Mouse (Mus musculus) forebrain, embryonic 15.5 days (tissue): ENCODE measurements around the gene Gm826. TPM values are rescaled to one million over a fixed set of nuclear protein-coding genes. Genes with fewer than 3 reads are reported as not detected.

ENCODE experiments used
- ATAC-seq: fragments of 200-750 bp; cut with Nextera tagmentation; replicated peaks from 2 replicates; pipeline ENCODE4 v1.8.0; 2017; ENCODE audit warnings: mild to moderate bottlenecking, moderate TSS enrichment, moderate library complexity
- H3K27ac ChIP-seq: fragments of 300-500 bp; sonication (generic); replicated peaks from 2 replicates; pipeline ENCODE4 v1.5.1; 2015; ENCODE audit warnings: mild to moderate bottlenecking, inconsistent platforms
- H3K27me3 ChIP-seq: fragments of 300-500 bp; sonication (generic); 2 replicates; pipeline ENCODE4 v1.6.1; 2015; ENCODE audit warnings: inconsistent platforms
- H3K36me3 ChIP-seq: fragments of 300-500 bp; sonication (generic); 2 replicates; pipeline ENCODE4 v1.6.1; 2015; ENCODE audit warnings: mild to moderate bottlenecking, inconsistent platforms
- H3K4me1 ChIP-seq: fragments of 300-500 bp; sonication (generic); 2 replicates; pipeline ENCODE4 v1.6.1; 2015; ENCODE audit warnings: inconsistent platforms
- H3K4me2 ChIP-seq: fragments of 300-500 bp; sonication (generic); replicated peaks from 2 replicates; pipeline ENCODE4 v1.6.1; 2015; ENCODE audit warnings: mild to moderate bottlenecking, inconsistent platforms
- H3K4me3 ChIP-seq: fragments of 300-500 bp; sonication (generic); 2 replicates; pipeline ENCODE4 v1.5.1; 2015; ENCODE audit warnings: mild to moderate bottlenecking, inconsistent platforms
- H3K9ac ChIP-seq: fragments of 300-500 bp; sonication (generic); replicated peaks from 2 replicates; pipeline ENCODE4 v1.6.1; 2015; ENCODE audit warnings: mild to moderate bottlenecking, inconsistent platforms
- H3K9me3 ChIP-seq: fragments of 300-500 bp; sonication (generic); 2 replicates; pipeline ENCODE4 v1.6.1; 2016; ENCODE audit warnings: inconsistent platforms
- WGBS: fragments of 180-500 bp; shearing (Covaris S2); methylation state at CpG from one replicate; pipeline ENCODE4 v1.1.7; 2015; ENCODE audit warnings: mixed read lengths; 5-methylcytosine and 5-hydroxymethylcytosine counted together
- polyA plus RNA-seq: library from polyadenylated mRNA; unstranded; fragments of >200 nt; fragmentation: Nextera tagmentation; extraction: Ambion mirVana; gene quantifications from 2 replicates; pipeline ENCODE4 v1.2.1, GENCODE M21; 2015

The Gm826 gene
- polyA plus RNA-seq, 1 experiment from 2014 or later: 0.24 TPM

DNA sequence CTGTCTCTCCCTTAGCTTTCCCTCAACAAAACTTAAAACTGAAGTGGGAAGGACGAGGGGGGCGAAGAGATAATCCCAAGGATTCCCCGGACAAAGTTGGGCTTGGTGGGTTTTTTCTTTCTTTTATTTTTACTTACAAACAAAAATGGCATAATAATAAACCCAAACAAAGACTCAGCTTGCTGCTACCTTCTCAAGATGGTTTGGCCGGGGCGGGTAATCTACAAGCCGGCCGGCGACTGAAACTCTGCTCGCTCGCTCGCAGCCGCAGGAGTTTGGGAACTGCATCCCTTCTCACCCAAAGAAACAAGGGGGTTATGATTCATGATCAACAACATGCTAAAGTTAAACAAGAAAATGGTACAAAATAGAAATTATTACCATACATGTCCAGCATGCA is 30.7 kb upstream of the Gm826 start:
- 2% methylated on average over 12 of the region's 12 CpGs for WGBS
- no peak for ATAC-seq
- H3K27ac ChIP-seq: no peak overlapping the region
- peak overlapping the region; percentile 84; the same call in 1 of the 2 replicates for H3K9ac ChIP-seq
- peaks cover 45% of the 10 kb centered on the region for H3K4me1 ChIP-seq
- H3K36me3 ChIP-seq: no peaks in the 10 kb centered on the region
- H3K4me2 ChIP-seq: peak overlapping the region; percentile 92
- peaks cover 66% of the 10 kb centered on the region for H3K27me3 ChIP-seq
- peak overlapping the region; percentile 71 for H3K4me3 ChIP-seq
- H3K9me3 ChIP-seq: no peaks in the 10 kb centered on the region

DNA sequence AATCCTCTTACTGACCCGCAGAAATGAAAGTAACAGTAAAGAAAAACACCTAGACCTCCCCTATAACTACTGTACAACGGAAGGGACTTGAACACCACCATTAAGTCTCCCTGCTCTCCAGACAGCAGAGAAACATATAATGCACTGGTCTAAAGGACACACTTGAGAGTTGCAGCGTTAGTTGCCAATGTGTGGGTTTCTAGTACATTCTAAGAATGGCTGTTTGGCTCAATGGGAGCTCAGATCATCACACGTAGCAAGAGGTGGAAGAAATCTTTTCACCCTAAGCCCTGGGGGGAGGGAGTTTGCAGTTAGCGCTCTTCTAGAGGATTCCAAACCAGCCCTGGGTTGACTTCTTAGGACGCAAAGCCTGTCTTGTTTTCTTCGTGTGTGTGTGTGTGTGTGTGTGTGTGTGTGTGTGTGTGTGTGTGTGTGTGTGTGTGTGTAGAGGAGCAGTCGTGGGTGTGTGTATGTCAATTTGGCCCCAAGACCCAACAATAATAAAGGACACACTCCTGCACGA is 30.2 kb upstream of the Gm826 start:
- 4% methylated on average over 9 of the region's 9 CpGs for WGBS
- 0 out of 2 replicates have a peak overlapping the region, but pooled peaks have one; percentile 84 for H3K9ac ChIP-seq
- peak overlapping the region; percentile 92 for H3K4me2 ChIP-seq
- peaks cover 61% of the 10 kb centered on the region for H3K27me3 ChIP-seq
- peak overlapping the region; percentile 71 for H3K4me3 ChIP-seq
- no peaks in the 10 kb centered on the region for H3K36me3 ChIP-seq
- no peaks in the 10 kb centered on the region for H3K9me3 ChIP-seq
- H3K4me1 ChIP-seq: peaks cover 42% of the 10 kb centered on the region
- ATAC-seq: no peak
- no peak overlapping the region for H3K27ac ChIP-seq

DNA sequence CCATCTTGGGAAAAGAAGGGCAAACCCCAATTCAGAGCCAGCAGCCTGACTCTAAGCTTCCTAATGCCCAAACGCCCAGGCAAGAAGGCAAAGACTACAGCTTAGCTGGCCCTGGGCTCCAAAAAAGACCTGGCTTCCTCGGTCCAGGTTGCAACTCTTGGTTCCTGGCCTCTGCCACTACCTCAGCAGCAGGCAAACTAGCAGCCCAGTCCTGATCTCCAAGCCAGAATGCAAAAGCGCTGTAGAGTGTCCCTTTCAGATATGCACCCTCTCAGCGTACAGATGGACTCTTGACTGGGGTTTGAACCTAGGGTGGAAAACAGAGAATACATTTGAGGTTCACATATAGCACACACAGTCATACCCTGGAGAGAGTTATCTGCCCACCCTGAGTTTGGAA is 29.2 kb upstream of the Gm826 start:
- H3K4me2 ChIP-seq: peak overlapping the region; percentile 11; the same call in 1 of the 2 replicates
- no peak overlapping the region for H3K27ac ChIP-seq
- no peak overlapping the region for H3K9ac ChIP-seq
- H3K27me3 ChIP-seq: peaks cover 60% of the 10 kb centered on the region
- ATAC-seq: no peak
- peaks cover 32% of the 10 kb centered on the region for H3K4me1 ChIP-seq
- peak overlapping the region; percentile 71 for H3K4me3 ChIP-seq
- WGBS: 30% methylated on average over 4 of the region's 4 CpGs
- no peaks in the 10 kb centered on the region for H3K9me3 ChIP-seq
- no peaks in the 10 kb centered on the region for H3K36me3 ChIP-seq

DNA sequence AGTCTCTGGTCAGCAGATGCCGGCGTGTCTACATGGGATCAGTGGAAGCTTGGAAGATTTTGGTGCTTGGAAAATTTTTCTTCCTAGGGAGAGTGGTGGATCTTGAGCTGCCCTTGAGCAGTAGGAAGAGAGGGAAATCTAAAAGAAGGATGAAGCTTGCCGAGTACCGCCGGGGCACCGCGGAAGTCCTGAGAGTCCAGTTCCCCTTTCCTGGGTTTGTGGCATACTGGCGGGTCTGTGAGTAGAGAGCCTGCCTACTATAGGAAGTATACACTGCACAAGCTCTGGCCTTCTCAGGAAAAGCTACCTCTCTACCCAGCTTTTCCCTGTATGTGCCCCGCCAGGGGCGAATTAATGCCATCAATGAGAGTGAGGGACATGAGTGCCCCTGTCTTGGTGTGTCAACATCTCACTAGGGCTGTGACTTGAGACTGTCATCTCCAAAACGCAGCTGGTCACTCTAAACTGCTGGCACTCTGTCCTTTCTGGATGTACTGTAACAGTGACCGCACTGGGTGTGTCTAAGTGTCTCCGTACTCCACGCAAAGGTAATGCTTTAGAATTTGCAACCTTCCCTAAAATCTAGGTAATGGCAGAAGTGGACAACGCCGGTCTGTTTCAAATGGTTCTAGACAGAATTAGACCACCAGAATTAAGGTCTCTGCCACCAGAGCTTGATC is 27.6 kb upstream of the Gm826 start:
- Histone ChIP-seq H3K4me3 (no peak overlapping the region), H3K4me1 (peaks cover 30% of the 10 kb centered on the region), H3K9me3 (no peaks in the 10 kb centered on the region), H3K9ac (no peak overlapping the region), H3K36me3 (no peaks in the 10 kb centered on the region), H3K27ac (no peak overlapping the region), H3K4me2 (no peak overlapping the region), H3K27me3 (peaks cover 60% of the 10 kb centered on the region)
- 7% methylated on average over 16 of the region's 16 CpGs for WGBS
- no peak for ATAC-seq

DNA sequence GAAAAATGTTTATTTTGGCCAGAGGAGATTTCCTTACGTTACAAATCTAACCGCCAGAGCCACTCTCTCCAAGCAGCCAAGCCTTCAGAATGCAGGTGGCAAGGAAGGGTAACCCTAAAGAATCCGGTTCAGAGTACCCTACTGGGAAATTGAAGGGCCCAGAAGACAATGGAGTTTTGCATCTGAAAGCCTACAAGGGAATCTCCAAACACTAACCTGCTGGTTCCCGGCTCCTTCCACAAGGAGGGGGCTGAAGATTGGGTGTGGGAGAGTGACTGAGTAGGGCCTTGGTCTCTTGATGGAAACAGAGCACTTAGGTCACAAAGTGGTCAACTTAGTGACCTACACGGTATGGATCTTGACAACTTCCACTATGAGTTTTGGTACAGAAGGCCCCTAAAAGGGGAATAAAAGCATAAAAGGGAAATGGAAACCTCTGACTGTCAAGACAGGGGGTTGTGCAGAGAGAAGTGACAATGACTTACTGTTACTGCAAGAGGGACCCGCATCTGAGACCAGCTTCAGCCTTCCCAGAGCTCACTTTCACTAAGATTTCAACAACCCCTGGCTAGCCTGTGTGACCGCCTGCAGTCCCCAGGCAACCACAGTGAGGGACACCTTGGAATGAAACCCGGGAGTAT is 26.4 kb upstream of the Gm826 start:
- Histone ChIP-seq H3K27ac (no peak overlapping the region), H3K4me3 (no peak overlapping the region), H3K9me3 (no peaks in the 10 kb centered on the region), H3K9ac (no peak overlapping the region), H3K4me2 (no peak overlapping the region), H3K36me3 (no peaks in the 10 kb centered on the region), H3K4me1 (peaks cover 19% of the 10 kb centered on the region), H3K27me3 (peaks cover 53% of the 10 kb centered on the region)
- no peak for ATAC-seq
- 6% methylated on average over 8 of the region's 8 CpGs for WGBS

DNA sequence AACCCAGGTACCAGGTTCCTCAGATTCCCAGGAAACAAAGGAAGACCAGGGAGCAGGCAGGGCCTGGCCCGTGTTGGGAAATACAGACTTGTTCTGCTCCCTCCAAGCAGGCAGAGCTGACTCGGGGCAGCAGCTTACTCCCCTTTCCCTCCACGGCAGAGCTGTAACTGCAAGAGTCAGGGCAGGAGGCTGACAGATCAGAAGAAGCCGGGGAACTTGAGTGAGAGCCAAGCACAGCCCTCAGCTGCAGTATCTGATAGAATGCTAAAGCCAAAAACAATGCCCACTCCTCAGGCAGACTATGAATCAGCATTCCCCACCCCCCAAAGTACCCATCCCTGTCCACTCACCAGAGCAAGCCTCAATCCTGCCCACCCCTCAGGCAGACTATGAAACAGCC is 24.9 kb upstream of the Gm826 start:
- no peaks in the 10 kb centered on the region for H3K36me3 ChIP-seq
- H3K9me3 ChIP-seq: no peaks in the 10 kb centered on the region
- no peak overlapping the region for H3K4me2 ChIP-seq
- no peak overlapping the region for H3K27ac ChIP-seq
- WGBS: 7% methylated on average over 4 of the region's 4 CpGs
- H3K4me3 ChIP-seq: no peak overlapping the region
- no peak for ATAC-seq
- no peak overlapping the region for H3K9ac ChIP-seq
- H3K4me1 ChIP-seq: peaks cover 4% of the 10 kb centered on the region
- H3K27me3 ChIP-seq: peaks cover 50% of the 10 kb centered on the region

DNA sequence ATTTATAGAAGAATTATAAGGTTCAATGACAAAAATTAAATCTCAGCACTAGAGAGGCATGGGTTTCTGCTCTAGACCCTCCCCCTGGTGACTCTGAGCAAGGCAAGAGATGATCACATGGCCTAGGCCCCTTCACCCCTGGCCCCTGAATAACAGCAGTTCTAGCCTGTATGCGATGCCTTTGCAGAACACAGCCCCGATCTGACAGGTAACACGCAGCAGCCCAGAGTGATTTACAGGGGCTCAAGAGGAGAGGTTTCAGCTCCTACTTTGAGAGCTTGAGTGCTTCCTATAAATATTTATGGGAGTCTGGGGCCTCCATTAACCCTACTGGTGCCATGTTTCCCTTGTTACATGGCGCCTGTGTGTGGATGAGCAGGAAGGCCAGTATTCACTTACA is 23.5 kb upstream of the Gm826 start:
- 59% methylated on average over 4 of the region's 4 CpGs for WGBS
- H3K27me3 ChIP-seq: peaks cover 40% of the 10 kb centered on the region
- 0 out of 2 replicates have a peak, but pooled peaks cover 3% of the 10 kb centered on the region for H3K4me1 ChIP-seq
- no peak overlapping the region for H3K9ac ChIP-seq
- H3K4me2 ChIP-seq: no peak overlapping the region
- no peak for ATAC-seq
- H3K4me3 ChIP-seq: no peak overlapping the region
- H3K27ac ChIP-seq: no peak overlapping the region
- H3K36me3 ChIP-seq: no peaks in the 10 kb centered on the region
- no peaks in the 10 kb centered on the region for H3K9me3 ChIP-seq

DNA sequence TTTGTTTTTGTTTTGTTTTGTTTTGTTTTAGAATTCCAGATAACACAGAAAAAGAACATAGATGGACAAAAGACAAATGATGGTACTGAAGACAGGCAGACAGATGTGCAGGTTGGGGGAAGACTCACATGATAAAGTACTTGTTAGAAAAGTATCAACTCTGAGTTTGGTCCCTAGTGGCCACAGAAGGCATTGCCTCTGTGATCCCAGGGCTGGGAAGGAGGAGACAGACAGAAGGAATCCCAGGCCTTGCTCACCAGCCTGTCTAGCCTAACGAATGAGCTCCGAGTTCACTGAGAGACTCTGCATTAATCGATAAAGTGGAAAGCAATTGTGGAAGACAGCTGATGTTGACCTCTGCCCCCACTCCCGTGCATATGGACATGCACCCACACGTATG is 22.2 kb upstream of the Gm826 start:
- Histone ChIP-seq H3K27me3 (peaks cover 26% of the 10 kb centered on the region), H3K9me3 (no peaks in the 10 kb centered on the region), H3K36me3 (no peaks in the 10 kb centered on the region), H3K9ac (no peak overlapping the region), H3K27ac (no peak overlapping the region), H3K4me2 (no peak overlapping the region), H3K4me1 (0 out of 2 replicates have a peak, but pooled peaks cover 3% of the 10 kb centered on the region), H3K4me3 (no peak overlapping the region)
- 55% methylated on average over 5 of the region's 5 CpGs for WGBS
- no peak for ATAC-seq

DNA sequence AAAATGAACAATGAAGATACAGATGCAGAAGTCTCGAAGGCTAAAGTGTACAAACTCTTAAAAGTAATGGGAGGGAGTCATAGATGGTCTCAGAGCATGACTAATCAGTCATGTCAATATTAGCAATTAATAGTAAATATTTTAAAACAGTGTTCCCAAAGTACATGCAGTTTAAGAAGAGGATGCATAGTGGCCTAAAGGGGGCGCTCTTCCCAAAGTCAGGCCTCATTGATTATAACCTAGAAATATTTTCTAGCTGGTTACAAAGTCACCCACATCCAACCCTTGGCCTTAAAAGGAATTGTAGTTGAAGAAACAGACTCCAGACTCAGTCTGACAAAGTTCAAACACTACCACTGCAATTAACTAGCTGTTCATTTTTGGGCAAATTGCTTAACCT is 20.4 kb upstream of the Gm826 start:
- Histone ChIP-seq H3K4me2 (no peak overlapping the region), H3K27ac (no peak overlapping the region), H3K9ac (no peak overlapping the region), H3K4me3 (no peak overlapping the region), H3K36me3 (no peaks in the 10 kb centered on the region), H3K4me1 (0 out of 2 replicates have a peak, but pooled peaks cover 3% of the 10 kb centered on the region), H3K9me3 (no peaks in the 10 kb centered on the region), H3K27me3 (peaks cover 11% of the 10 kb centered on the region; the same call in 1 of the 2 replicates)
- no peak for ATAC-seq
- 58% methylated on average over 2 of the region's 2 CpGs for WGBS

DNA sequence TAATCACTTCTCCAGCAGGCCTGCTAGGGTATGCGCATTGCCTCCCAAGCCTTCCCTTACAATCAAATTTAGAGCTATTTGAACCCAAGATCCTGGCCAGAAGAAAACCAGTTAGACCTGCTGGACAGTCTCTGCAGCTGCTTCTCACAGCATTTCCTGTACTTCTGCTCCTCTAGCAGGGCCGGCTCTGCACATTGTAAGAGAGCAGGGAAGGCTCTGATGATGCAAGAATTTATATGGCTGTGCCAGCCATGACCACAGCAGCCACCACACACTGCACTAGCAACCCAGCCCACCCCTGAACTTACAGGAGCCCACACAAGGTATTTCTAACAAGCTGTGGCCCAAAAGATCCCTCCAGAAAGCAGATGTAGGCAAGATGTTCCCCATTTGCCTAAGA is 19.6 kb upstream of the Gm826 start:
- 80% methylated on average over 2 of the region's 2 CpGs for WGBS
- Histone ChIP-seq H3K27ac (no peak overlapping the region), H3K9me3 (no peaks in the 10 kb centered on the region), H3K4me3 (no peak overlapping the region), H3K4me1 (0 out of 2 replicates have a peak, but pooled peaks cover 3% of the 10 kb centered on the region), H3K36me3 (no peaks in the 10 kb centered on the region), H3K4me2 (no peak overlapping the region), H3K9ac (no peak overlapping the region), H3K27me3 (peaks cover 6% of the 10 kb centered on the region; the same call in 1 of the 2 replicates)
- ATAC-seq: no peak

DNA sequence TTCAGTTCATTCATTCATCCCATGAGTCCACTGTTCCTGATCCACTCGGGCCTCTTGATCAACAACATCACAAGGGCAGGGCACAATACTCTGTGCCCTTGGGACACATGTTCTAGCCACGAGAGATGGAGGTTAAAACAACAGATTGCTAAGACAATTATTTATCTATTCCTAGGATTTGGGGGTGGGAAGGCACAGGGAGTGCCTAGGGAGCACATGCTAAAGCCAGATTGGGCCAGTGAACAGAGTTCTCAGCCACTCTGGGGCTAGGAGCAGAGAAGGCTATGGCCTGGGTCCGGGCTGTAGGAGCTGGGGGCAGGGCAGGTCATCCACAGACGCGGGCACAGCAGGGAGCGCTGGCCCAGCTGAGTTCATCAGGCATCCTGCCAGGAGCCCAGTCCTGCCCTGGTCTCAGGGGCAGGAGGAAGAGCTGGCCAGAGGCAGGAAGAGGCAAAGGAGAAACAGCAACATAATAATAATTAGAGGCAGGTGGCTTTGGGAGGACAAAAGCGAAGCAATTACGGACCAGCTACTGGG is 17.1 kb upstream of the Gm826 start:
- H3K4me1 ChIP-seq: no peaks in the 10 kb centered on the region
- H3K9me3 ChIP-seq: no peaks in the 10 kb centered on the region
- no peaks in the 10 kb centered on the region for H3K36me3 ChIP-seq
- 37% methylated on average over 8 of the region's 8 CpGs for WGBS
- H3K27ac ChIP-seq: no peak overlapping the region
- no peaks in the 10 kb centered on the region for H3K27me3 ChIP-seq
- H3K4me2 ChIP-seq: no peak overlapping the region
- no peak overlapping the region for H3K9ac ChIP-seq
- ATAC-seq: no peak
- no peak overlapping the region for H3K4me3 ChIP-seq

DNA sequence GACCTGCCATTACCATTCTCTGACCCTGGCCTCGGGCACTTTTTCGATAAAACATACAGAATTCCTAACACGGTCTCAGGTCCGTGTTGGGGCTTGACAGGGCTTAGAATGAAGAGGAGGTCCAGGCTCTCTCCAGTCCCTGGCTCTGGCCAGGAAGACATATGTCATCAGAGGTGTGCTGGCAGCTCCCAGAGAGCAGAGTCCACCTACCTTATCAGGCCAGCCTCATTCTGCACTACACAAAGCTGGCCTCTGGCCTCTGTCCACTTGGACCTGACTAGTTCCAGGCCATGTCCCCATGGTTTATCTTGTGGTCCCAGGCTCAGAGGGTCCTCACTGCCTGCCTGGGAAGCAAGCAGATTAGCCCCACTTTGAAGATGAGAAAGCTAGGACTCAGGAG is 15.6 kb upstream of the Gm826 start:
- no peaks in the 10 kb centered on the region for H3K27me3 ChIP-seq
- no peak overlapping the region for H3K4me3 ChIP-seq
- H3K36me3 ChIP-seq: no peaks in the 10 kb centered on the region
- no peak for ATAC-seq
- H3K27ac ChIP-seq: no peak overlapping the region
- no peaks in the 10 kb centered on the region for H3K9me3 ChIP-seq
- 88% methylated on average over 4 of the region's 4 CpGs for WGBS
- H3K4me2 ChIP-seq: no peak overlapping the region
- H3K4me1 ChIP-seq: no peaks in the 10 kb centered on the region
- H3K9ac ChIP-seq: no peak overlapping the region
